Mouse (Mus musculus) urinary bladder, postnatal 4 days (tissue): ENCODE results near the gene Skida1.

Source experiments
- DNase-seq, 2 experiments: peaks; one replicate each; pipeline ENCODE4 v3.0.0; 2021 to 2022; ENCODE audit warnings: low spot score in 2 of 2

The Skida1 gene

GRCm38 (mm10) chr2:18055016-18055928 is 6.4 kb upstream of the Skida1 start, which contains the start of gene Mllt10:
Gene Mllt10, plus strand, starts transcription at chr2:18055237.
- no peak for DNase-seq

- peak in 1 of 2 experiments; percentile 48 for DNase-seq
Measured at GRCm38 (mm10) chr2:18053951-18054530, 5.2 kb upstream of the Skida1 start.

- DNase-seq, result no peak
Measured at GRCm38 (mm10) chr2:18053243-18053950, 4.5 kb upstream of the Skida1 start.

- DNase-seq, result no peak
Measured at GRCm38 (mm10) chr2:18052581-18052980, 3.7 kb upstream of the Skida1 start.

- no peak for DNase-seq
Measured at GRCm38 (mm10) chr2:18051831-18052170, 3.0 kb upstream of the Skida1 start.

GRCm38 (mm10) chr2:18051026-18051830 is 2.4 kb upstream of the Skida1 start:
- DNase-seq, result no peak

GRCm38 (mm10) chr2:18050541-18050985 is 1.7 kb upstream of the Skida1 start:
- DNase-seq, result no peak

- DNase-seq, result no peak
Measured at GRCm38 (mm10) chr2:18050018-18050417, 1.2 kb upstream of the Skida1 start.

GRCm38 (mm10) chr2:18049279-18049821 is 499 bp upstream of the Skida1 start:
- no peak for DNase-seq

GRCm38 (mm10) chr2:18047646-18048452 is 1.0 kb downstream of the Skida1 start:
- peak; percentile 80 to 82 for DNase-seq

- DNase-seq, result peak; percentile 69
Measured at GRCm38 (mm10) chr2:18046758-18047645, 1.8 kb downstream of the Skida1 start.

- no peak for DNase-seq
Measured at GRCm38 (mm10) chr2:18046186-18046585, 2.7 kb downstream of the Skida1 start.

- no peak for DNase-seq
Measured at GRCm38 (mm10) chr2:18045781-18046181, 3.1 kb downstream of the Skida1 start.

- DNase-seq, result no peak
Measured at GRCm38 (mm10) chr2:18045143-18045780, 3.6 kb downstream of the Skida1 start.

- DNase-seq, result no peak
Measured at GRCm38 (mm10) chr2:18041199-18041885, 7.5 kb downstream of the Skida1 start.

GRCm38 (mm10) chr2:18040347-18041160 is 8.3 kb downstream of the Skida1 start:
- no peak for DNase-seq

GRCm38 (mm10) chr2:18039566-18040290 is 9.1 kb downstream of the Skida1 start:
- no peak for DNase-seq
